Mouse (Mus musculus): ENCODE results near the gene Hspb11.
A peak's percentile ranks its signal among the peaks of the same experiment; 100 is the strongest.

The Hspb11 gene

DNA sequence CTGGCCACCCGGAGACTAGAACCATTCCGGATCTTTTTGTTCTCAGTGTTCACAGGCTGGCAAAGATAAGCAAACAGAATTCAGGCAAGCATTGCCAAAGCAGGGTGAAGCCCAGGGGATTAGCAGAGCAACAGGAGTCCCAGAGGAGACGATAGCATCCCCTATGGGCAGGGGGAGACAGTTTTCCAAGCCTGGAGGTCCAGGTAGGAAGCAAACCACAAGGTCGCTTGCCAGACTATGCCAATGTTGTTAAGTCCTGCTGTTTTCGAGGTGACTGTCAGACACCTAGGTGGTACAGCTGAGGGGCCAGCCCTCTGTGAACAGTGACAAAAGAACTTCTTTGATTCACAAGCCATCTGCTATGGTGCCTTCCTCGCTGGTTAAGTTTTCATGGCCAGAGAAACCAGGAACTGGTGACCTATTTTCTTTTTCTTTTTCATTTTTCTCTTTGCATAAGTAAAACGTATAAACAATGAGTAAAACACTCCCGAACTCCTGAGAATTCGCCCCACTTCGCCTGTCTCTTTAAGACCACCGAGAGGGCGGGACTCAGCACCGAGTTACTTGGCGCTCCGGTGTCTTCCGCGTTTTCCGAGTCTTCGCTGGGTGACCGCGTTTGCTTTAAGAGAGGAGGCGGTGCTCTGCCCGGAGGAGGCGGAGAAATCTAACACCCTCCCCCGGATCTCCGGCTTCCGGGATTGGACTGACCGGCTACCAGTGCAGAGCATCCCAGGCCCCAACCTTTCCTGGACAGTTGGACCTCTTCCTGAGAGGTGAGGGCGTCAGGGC is 60.5 kb downstream of the Hspb11 start, which contains the start of gene Yipf1:
TSS of gene Yipf1 (plus strand) at position 674 of the 789 bp plus-strand sequence.
- peak; percentile 86 for DNase-seq (ENCODE audit: low spot score)

GRCm38 (mm10) chr4:107314479-107314805 is 61.0 kb downstream of the Hspb11 start:
- no peak for DNase-seq (ENCODE audit: low spot score)

- no peak for DNase-seq (ENCODE audit: low spot score)
These were observed 65.3 kb downstream of the Hspb11 start for GRCm38 (mm10) chr4:107318646-107319045.

DNA sequence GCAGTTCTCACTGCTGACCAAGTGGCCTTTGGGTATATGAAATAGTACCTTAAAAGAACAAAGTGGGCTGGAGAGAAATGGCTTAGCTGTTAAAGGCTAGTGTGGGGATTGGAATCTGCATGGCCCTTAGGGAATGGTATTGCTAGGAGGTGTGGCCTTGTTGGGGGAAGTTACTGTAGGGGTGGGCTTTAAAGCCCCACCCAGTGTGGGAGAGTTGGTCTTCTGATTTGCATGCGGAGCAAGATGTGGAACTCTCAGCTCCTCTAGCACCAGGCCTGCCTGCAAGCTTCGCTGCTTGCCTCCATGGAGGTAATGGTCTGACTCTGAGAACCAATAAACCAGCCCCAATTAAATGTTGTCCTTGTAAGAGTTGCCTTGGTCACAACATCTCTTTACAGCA is 67.6 kb downstream of the Hspb11 start:
- no peak for DNase-seq (ENCODE audit: low spot score)

GRCm38 (mm10) chr4:107323113-107323512 is 69.7 kb downstream of the Hspb11 start:
- DNase-seq (ENCODE audit: low spot score): no peak

DNA sequence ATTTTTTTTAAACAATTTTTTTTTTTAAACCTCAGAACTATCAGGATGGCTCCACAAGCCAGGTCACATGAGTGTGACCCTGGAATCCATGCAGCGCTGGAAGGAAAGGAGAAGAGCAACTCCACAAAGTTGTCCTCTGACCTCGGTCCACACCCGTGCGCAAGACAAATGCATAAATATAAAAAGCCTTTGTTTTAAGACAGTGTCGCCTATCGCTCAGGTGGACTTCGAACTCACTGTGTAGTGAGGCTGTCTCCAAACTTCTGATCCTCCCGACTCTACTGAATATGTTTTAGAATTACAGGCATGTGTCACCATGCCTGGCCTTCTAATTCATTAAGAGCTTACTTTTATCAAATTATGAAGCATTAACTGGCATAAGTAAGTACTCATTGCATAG is 75.1 kb downstream of the Hspb11 start:
- no peak for DNase-seq (ENCODE audit: low spot score)
